Mouse (Mus musculus) gastrocnemius, adult 8-10 months (tissue): ENCODE results near the gene Cdh24. TPM values are rescaled to one million over a fixed set of nuclear protein-coding genes. Genes with fewer than 3 reads are reported as not detected.

Experiments
- DNase-seq, 2 experiments: peaks; one replicate each; pipeline ENCODE4 v3.0.0; 2022; ENCODE audit warnings: low spot score in 2 of 2
- microRNA-seq: library from miRNA; unstranded; fragments of <30 nt; microRNA quantifications from one replicate; pipeline ENCODE4 v1.2.0, GENCODE M21; 2022
- total RNA-seq, 4 experiments: library from RNA; stranded (reverse); gene quantifications; 2 replicates each; pipeline ENCODE4 v1.2.4; 2022

Gene Cdh24
- total RNA-seq, 4 experiments from 2014 or later = 0.08 to 0.12 TPM; not detected in 2

DNA sequence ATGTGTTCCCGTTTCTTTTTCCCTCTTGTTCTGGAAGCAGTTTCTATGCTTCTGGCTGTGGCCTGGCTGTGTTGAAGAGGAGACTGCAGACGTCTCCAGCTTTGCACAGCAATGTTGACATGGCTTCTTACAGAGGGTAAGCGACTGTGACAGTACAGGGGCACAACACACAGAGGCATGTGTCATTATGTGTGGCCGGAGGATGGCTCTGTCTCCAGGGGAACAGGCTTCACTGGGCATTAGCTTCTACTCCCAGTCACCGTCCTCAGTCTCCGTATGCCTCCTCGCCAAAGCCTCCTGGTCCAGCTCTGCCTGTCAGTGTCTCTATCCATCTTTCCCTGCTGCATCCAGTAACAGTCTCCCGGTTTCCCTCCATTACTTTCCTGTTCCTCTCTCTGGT, 33.9 kb downstream of the Cdh24 start:
- DNase-seq = no peak

- DNase-seq = peak; percentile 59 to 66
Measured at GRCm38 (mm10) chr14:54605752-54606321, 35.3 kb downstream of the Cdh24 start, which contains the start of gene 4931414P19Rik. Gene 4931414P19Rik, minus strand, starts transcription at chr14:54605993.

- DNase-seq = no peak
Measured at GRCm38 (mm10) chr14:54603686-54604085, 37.5 kb downstream of the Cdh24 start.

GRCm38 (mm10) chr14:54603038-54603654, 38.0 kb downstream of the Cdh24 start:
- DNase-seq = peak; percentile 95 to 96

- DNase-seq = no peak
Measured at GRCm38 (mm10) chr14:54602613-54603012, 38.6 kb downstream of the Cdh24 start.

DNA sequence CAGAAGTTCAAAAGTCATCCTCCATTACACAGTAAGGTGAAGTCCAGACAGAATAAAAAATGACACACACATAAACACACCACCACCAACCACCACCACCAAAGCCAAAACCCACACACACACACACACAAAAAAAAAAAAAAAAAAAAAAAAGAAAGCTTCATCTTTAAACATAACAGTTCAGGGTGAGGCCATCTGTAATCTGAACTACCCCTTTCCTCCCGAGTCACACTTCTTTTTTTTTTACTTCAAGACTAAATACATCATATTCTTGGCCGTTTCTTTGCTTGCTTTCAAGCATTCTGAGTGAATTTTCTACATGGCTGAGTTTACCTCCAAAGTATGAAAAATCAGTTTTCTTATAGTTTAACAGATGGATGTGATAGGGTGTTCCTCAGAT, 39.6 kb downstream of the Cdh24 start:
- no peak for DNase-seq

DNA sequence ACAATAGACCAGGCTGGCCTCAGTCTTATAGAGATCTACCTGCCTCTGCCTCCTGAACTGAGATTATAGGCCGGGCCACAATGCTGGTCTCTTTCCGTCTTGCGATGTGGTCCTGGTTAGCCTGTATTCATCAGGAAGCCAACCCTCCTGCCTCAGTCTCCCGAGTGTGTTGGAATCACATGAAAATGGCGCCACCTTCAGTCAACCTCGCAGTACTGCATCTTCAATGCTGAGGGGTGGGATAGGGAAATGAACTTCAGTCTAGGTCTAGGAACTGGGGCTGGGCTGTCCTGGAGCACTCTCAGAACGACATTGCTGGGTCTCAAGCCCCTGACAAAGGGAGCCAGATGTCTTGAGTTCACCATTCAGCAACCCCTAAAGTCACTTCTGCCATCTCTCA, 44.1 kb downstream of the Cdh24 start:
- DNase-seq = no peak

DNA sequence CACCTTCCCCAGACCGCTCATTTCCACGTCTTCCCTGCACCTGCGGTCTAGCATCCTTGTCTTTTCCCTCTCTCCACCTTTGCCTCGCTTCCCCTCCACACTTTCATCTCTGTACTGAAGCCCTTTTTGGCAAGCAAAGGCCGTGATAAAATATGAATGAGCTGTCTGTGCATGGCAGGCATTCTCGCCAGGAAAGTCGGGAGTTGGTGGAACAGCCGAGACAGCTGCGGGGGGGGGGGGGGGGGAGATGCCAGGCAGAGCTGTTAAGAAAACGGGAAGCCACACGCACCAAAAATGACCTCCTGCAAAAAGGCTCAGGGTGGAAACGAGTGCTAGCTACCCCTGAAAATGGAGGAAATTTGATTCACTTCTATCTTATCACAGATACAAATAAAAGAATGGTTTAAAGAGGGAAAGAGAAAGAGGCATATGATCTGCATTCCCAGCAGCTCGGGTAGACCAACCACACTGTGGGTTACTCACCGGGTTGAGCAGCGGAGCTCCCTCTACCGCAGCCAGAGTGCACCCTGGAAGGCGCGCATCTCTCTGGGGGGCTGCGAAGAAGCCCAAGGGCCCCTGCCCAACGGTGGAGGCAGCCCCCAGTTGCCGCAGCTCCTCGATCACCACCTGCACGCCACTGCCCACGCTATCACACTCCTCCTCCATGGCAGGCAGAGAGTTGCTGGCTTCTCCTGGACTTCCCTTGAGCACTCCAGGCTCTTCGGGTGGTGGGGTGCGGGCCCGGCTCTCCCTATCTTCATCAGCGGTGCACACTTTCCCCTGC, 46.3 kb downstream of the Cdh24 start:
- DNase-seq = no peak

GRCm38 (mm10) chr14:54594055-54594454, 47.1 kb downstream of the Cdh24 start:
- no peak for DNase-seq

- DNase-seq = no peak
Measured at GRCm38 (mm10) chr14:54592319-54592934, 48.7 kb downstream of the Cdh24 start.

- DNase-seq = no peak
Measured at GRCm38 (mm10) chr14:54591056-54591455, 50.1 kb downstream of the Cdh24 start.

GRCm38 (mm10) chr14:54583681-54584338, 57.4 kb downstream of the Cdh24 start:
- DNase-seq = peak in 1 of 2 experiments; percentile 47

GRCm38 (mm10) chr14:54582536-54582935, 58.6 kb downstream of the Cdh24 start:
- DNase-seq = no peak

Small RNAs within 50 kb of the gene (microRNA-seq; reads per million reads assigned to microRNA genes)
- not detected for gene Mir686
- not detected for gene Mir6948

Other genes starting within 250 kb of the Cdh24 start
- gene Slc7a7, start 223.6 kb downstream of the Cdh24 start, total RNA-seq = 1 to 10 TPM in 2 of 4 experiments, under 1 TPM in 2; 0.46 to 1.9 (median 0.89) TPM
- gene Mrpl52, start 214.5 kb downstream of the Cdh24 start, total RNA-seq = 100 to 1,000 TPM; 104 to 126 (median 117) TPM
- 1 to 10 TPM; 2.8 to 6.3 (median 3.7) TPM for gene Mmp14, start 209.8 kb downstream of the Cdh24 start, total RNA-seq
- 10 to 100 TPM; 23.5 to 34.0 (median 29.5) TPM for gene Lrp10, start 177.2 kb downstream of the Cdh24 start, total RNA-seq
- gene Rem2, start 165.3 kb downstream of the Cdh24 start, total RNA-seq = not detected
- 10 to 100 TPM; 31.0 to 35.9 (median 32.5) TPM for gene Prmt5, start 123.8 kb downstream of the Cdh24 start, total RNA-seq
- gene Haus4, start 86.7 kb downstream of the Cdh24 start, total RNA-seq = 1 to 10 TPM; 1.6 to 3.5 (median 3.1) TPM
- 1 to 10 TPM in 2 of 4 experiments, under 1 TPM in 2; 0.87 to 1.8 (median 1.3) TPM for gene Ajuba, start 63.8 kb downstream of the Cdh24 start, total RNA-seq
- gene 4931414P19Rik, start 35.4 kb downstream of the Cdh24 start, total RNA-seq = 1 to 10 TPM; 2.0 to 2.8 (median 2.6) TPM
- gene Psmb5, start 23.3 kb downstream of the Cdh24 start, total RNA-seq = 100 to 1,000 TPM; 183 to 192 (median 187) TPM
- not detected for gene Psmb11, start 19.9 kb downstream of the Cdh24 start, total RNA-seq
- not detected for gene Gm17606, start 412 bp downstream of the Cdh24 start, total RNA-seq
- 1 to 10 TPM; 7.1 to 9.4 (median 8.0) TPM for gene 1700123O20Rik, start 44.9 kb upstream of the Cdh24 start, total RNA-seq
- 10 to 100 TPM; 46.2 to 72.1 (median 55.9) TPM for gene Acin1, start 45.6 kb upstream of the Cdh24 start, total RNA-seq
- not detected for gene Gm29776, start 57.5 kb upstream of the Cdh24 start, total RNA-seq
- not detected for gene Cebpe, start 70.8 kb upstream of the Cdh24 start, total RNA-seq
- 10 to 100 TPM; 11.3 to 17.4 (median 12.2) TPM for gene Slc7a8, start 140.6 kb upstream of the Cdh24 start, total RNA-seq
- 1 to 10 TPM; 2.2 to 3.2 (median 2.5) TPM for gene Rnf212b, start 172.8 kb upstream of the Cdh24 start, total RNA-seq
- gene Homez, start 229.6 kb upstream of the Cdh24 start, total RNA-seq = 1 to 10 TPM; 3.3 to 7.6 (median 5.2) TPM
- 1 to 10 TPM; 3.6 to 5.3 (median 4.0) TPM for gene Ppp1r3e, start 236.2 kb upstream of the Cdh24 start, total RNA-seq
- gene Bcl2l2, start 242.0 kb upstream of the Cdh24 start, total RNA-seq = 10 to 100 TPM; 23.8 to 31.4 (median 26.8) TPM
- 1 to 10 TPM in 3 of 4 experiments, under 1 TPM in 1; 0.83 to 7.4 (median 3.1) TPM for gene Gm20521, start 242.1 kb upstream of the Cdh24 start, total RNA-seq